Mouse (Mus musculus): Measurements from ENCODE around the gene Cdca5. TPM values are rescaled to one million over a fixed set of nuclear protein-coding genes. Genes with fewer than 3 reads are reported as not detected.

Cdca5 gene
- polyA plus RNA-seq, 1 experiment from 2014 or later = 6.8 TPM

- Histone ChIP-seq H3K36me3 (replicated peaks; ENCODE audit: control insufficient read depth, insufficient read depth) (peaks cover 13% of the 10 kb centered on the region; the same call in 1 of the 2 replicates), H3K4me3 (replicated peaks; ENCODE audit: low read length) (peak within 1 kb of the TSS; percentile 46), H3K9me3 (ENCODE audit: control insufficient read depth, low read length) (no peaks in the 10 kb centered on the region), H3K27me3 (ENCODE audit: control insufficient read depth, insufficient read depth, low read length) (no peaks in the 10 kb centered on the region), H3K27ac (peak within 1 kb of the TSS; percentile 96), H3K4me2 (replicated peaks) (peak within 1 kb of the TSS; percentile 76), H3K9ac (peak within 1 kb of the TSS; percentile 73), H3K4me1 (replicated peaks; ENCODE audit: control insufficient read depth, insufficient read depth, low read length) (peaks cover 10% of the 10 kb centered on the region)
- WGBS = under 1% methylated on average over 15 of the region's 15 CpGs
- ATAC-seq (ENCODE audit: low FRiP score) (peak; percentile 76), DNase-seq (ENCODE audit: low spot score) (peak; percentile 90)
Observed at GRCm38 (mm10) chr19:6141394-6141749, 56.6 kb downstream of the Cdca5 start, which contains the start of gene Arl2. Gene Arl2 (minus strand): TSS chr19:6141548.

Small RNA genes within 50 kb of the gene (microRNA-seq; reads per million reads assigned to microRNA genes)
- gene Mir6988 = 1.6 reads per million, percentile 2 among the genes with 10 or more reads in this experiment

Other genes with a start within 250 kb of the Cdca5 start
- gene Frmd8, start 209.7 kb upstream of the Cdca5 start, polyA plus RNA-seq (2014; fragmentation: Nextera tagmentation; extraction: Ambion mirVana) = 11.3 and 13.1 TPM in 2 replicates
- gene Slc25a45, start 207.2 kb upstream of the Cdca5 start, polyA plus RNA-seq (2014; fragmentation: Nextera tagmentation; extraction: Ambion mirVana) = 1.5 and 2.5 TPM in 2 replicates
- gene Tigd3, start 190.8 kb upstream of the Cdca5 start, polyA plus RNA-seq (2014; fragmentation: Nextera tagmentation; extraction: Ambion mirVana) = 6.1 and 9.4 TPM in 2 replicates
- 88.2 and 94.7 TPM in 2 replicates for gene Dpf2, start 172.0 kb upstream of the Cdca5 start, polyA plus RNA-seq (2014; fragmentation: Nextera tagmentation; extraction: Ambion mirVana)
- gene Cdc42ep2, start 160.2 kb upstream of the Cdca5 start, polyA plus RNA-seq (2014; fragmentation: Nextera tagmentation; extraction: Ambion mirVana) = 16.9 and 18.5 TPM in 2 replicates
- 22.2 and 24.2 TPM in 2 replicates for gene Pola2, start 120.8 kb upstream of the Cdca5 start, polyA plus RNA-seq (2014; fragmentation: Nextera tagmentation; extraction: Ambion mirVana)
- gene Slc22a20, start 98.8 kb upstream of the Cdca5 start, polyA plus RNA-seq (2014; fragmentation: Nextera tagmentation; extraction: Ambion mirVana) = not detected in 2 replicates
- 5.4 and 6.5 TPM in 2 replicates for gene Capn1, start 69.1 kb upstream of the Cdca5 start, polyA plus RNA-seq (2014; fragmentation: Nextera tagmentation; extraction: Ambion mirVana)
- 28.7 and 32.9 TPM in 2 replicates for gene Syvn1, start 38.4 kb upstream of the Cdca5 start, polyA plus RNA-seq (2014; fragmentation: Nextera tagmentation; extraction: Ambion mirVana)
- gene Mrpl49, start 27.2 kb upstream of the Cdca5 start, polyA plus RNA-seq (2014; fragmentation: Nextera tagmentation; extraction: Ambion mirVana) = 64.2 and 64.5 TPM in 2 replicates
- 537 and 672 TPM in 2 replicates for gene Fau, start 27.1 kb upstream of the Cdca5 start, polyA plus RNA-seq (2014; fragmentation: Nextera tagmentation; extraction: Ambion mirVana)
- gene Znhit2, start 23.8 kb upstream of the Cdca5 start, polyA plus RNA-seq (2014; fragmentation: Nextera tagmentation; extraction: Ambion mirVana) = 35.3 and 36.3 TPM in 2 replicates
- 58.9 and 59.8 TPM in 2 replicates for gene Tm7sf2, start 16.6 kb upstream of the Cdca5 start, polyA plus RNA-seq (2014; fragmentation: Nextera tagmentation; extraction: Ambion mirVana)
- 71.7 and 74.2 TPM in 2 replicates for gene Vps51, start 7.8 kb upstream of the Cdca5 start, polyA plus RNA-seq (2014; fragmentation: Nextera tagmentation; extraction: Ambion mirVana)
- not detected in 2 replicates for gene Tmem262, start 5.0 kb upstream of the Cdca5 start, polyA plus RNA-seq (2014; fragmentation: Nextera tagmentation; extraction: Ambion mirVana)
- 1.0 and 1.2 TPM in 2 replicates for gene Gm28374, start 2.7 kb upstream of the Cdca5 start, polyA plus RNA-seq (2014; fragmentation: Nextera tagmentation; extraction: Ambion mirVana)
- gene Zfpl1, start within 50 bp of the Cdca5 start, polyA plus RNA-seq (2014; fragmentation: Nextera tagmentation; extraction: Ambion mirVana) = 75.1 and 75.4 TPM in 2 replicates
- not detected in 2 replicates for gene AC131692.1, start 9.4 kb downstream of the Cdca5 start, polyA plus RNA-seq (2014; fragmentation: Nextera tagmentation; extraction: Ambion mirVana)
- gene Naaladl1, start 20.8 kb downstream of the Cdca5 start, polyA plus RNA-seq (2014; fragmentation: Nextera tagmentation; extraction: Ambion mirVana) = 0.52 and 0.59 TPM in 2 replicates
- 51.3 and 54.5 TPM in 2 replicates for gene Sac3d1, start 33.7 kb downstream of the Cdca5 start, polyA plus RNA-seq (2014; fragmentation: Nextera tagmentation; extraction: Ambion mirVana)
- 59.6 and 60.8 TPM in 2 replicates for gene Snx15, start 43.3 kb downstream of the Cdca5 start, polyA plus RNA-seq (2014; fragmentation: Nextera tagmentation; extraction: Ambion mirVana)
- gene Batf2, start 56.0 kb downstream of the Cdca5 start, polyA plus RNA-seq (2014; fragmentation: Nextera tagmentation; extraction: Ambion mirVana) = not detected in 2 replicates
- gene Arl2, start 56.6 kb downstream of the Cdca5 start, polyA plus RNA-seq (2014; fragmentation: Nextera tagmentation; extraction: Ambion mirVana) = 114 and 117 TPM in 2 replicates
- not detected in 2 replicates for gene Majin, start 99.4 kb downstream of the Cdca5 start, polyA plus RNA-seq (2014; fragmentation: Nextera tagmentation; extraction: Ambion mirVana)
- not detected in 2 replicates for gene Gpha2, start 141.4 kb downstream of the Cdca5 start, polyA plus RNA-seq (2014; fragmentation: Nextera tagmentation; extraction: Ambion mirVana)
- gene Ppp2r5b, start 150.9 kb downstream of the Cdca5 start, polyA plus RNA-seq (2014; fragmentation: Nextera tagmentation; extraction: Ambion mirVana) = 140 and 158 TPM in 2 replicates
- 14.5 and 14.8 TPM in 2 replicates for gene Atg2a, start 156.7 kb downstream of the Cdca5 start, polyA plus RNA-seq (2014; fragmentation: Nextera tagmentation; extraction: Ambion mirVana)
- 80.0 and 84.9 TPM in 2 replicates for gene Ehd1, start 191.7 kb downstream of the Cdca5 start, polyA plus RNA-seq (2014; fragmentation: Nextera tagmentation; extraction: Ambion mirVana)
- 0.56 and 0.63 TPM in 2 replicates for gene Cdc42bpg, start 221.5 kb downstream of the Cdca5 start, polyA plus RNA-seq (2014; fragmentation: Nextera tagmentation; extraction: Ambion mirVana)
- 46.7 and 51.5 TPM in 2 replicates for gene Men1, start 250.0 kb downstream of the Cdca5 start, polyA plus RNA-seq (2014; fragmentation: Nextera tagmentation; extraction: Ambion mirVana)

All from hindbrain, embryonic 14.5 days (tissue).